7 mouse cellular contexts compared by ENCODE assay signal in genomic region chr17:6827740-6828461, GRCm38 (mm10). TPM values are rescaled to one million over a fixed set of nuclear protein-coding genes. Genes with fewer than 3 reads are reported as not detected.
DNase-seq lines count a peak whose midpoint lies in the region; ATAC-seq and TF ChIP-seq lines count a peak whose summit lies in the region.

No protein-coding gene starts in this region.

- peak; percentile 96 for ATAC-seq in intestine, postnatal 0 days
- ATAC-seq in midbrain, embryonic 12.5 days (ENCODE audit: low FRiP score, low read depth) = peak; percentile 98

- H3K4me2 ChIP-seq in intestine, postnatal 0 days (replicated peaks; ENCODE audit: low read depth) = peak overlapping the region; percentile 71
- peak overlapping the region; percentile 75 for H3K4me2 ChIP-seq in midbrain, embryonic 12.5 days (replicated peaks)

- peak overlapping the region; percentile 95 for H3K27ac ChIP-seq in embryonic facial prominence, embryonic 10.5 days (replicated peaks)
- peak overlapping the region; percentile 96 for H3K27ac ChIP-seq in intestine, postnatal 0 days (ENCODE audit: low read depth, low read length)
- peak overlapping the region; percentile 94 for H3K27ac ChIP-seq in midbrain, embryonic 12.5 days (replicated peaks)
- peak overlapping the region; percentile 96 for H3K27ac ChIP-seq in small intestine, adult 2 months (ENCODE audit: insufficient read depth, low read depth, low read length)

- no peaks in the 10 kb centered on the region for H3K36me3 ChIP-seq in embryonic facial prominence, embryonic 10.5 days (replicated peaks)
- H3K36me3 ChIP-seq in intestine, postnatal 0 days (ENCODE audit: control insufficient read depth, insufficient read depth) = no peaks in the 10 kb centered on the region
- no peaks in the 10 kb centered on the region for H3K36me3 ChIP-seq in midbrain, embryonic 12.5 days
- no peaks in the 10 kb centered on the region for H3K36me3 ChIP-seq in small intestine, adult 2 months (ENCODE audit: control insufficient read depth, insufficient read depth, low read length)

- no peak for TF ChIP-seq CTCF in intestine, postnatal 0 days (IDR thresholded peaks at IDR 0.05; ENCODE audit: low read depth)
- no peak for TF ChIP-seq CTCF in small intestine, adult 2 months (IDR thresholded peaks at IDR 0.05; ENCODE audit: extremely low read depth, insufficient read length, insufficient replicate concordance, low read depth, low read length)

- peak; percentile 91 for TF ChIP-seq POLR2A in small intestine, adult 2 months (IDR thresholded peaks at IDR 0.05; ENCODE audit: low read depth, low read length)

- no peaks in the 10 kb centered on the region for H3K9me3 ChIP-seq in embryonic facial prominence, embryonic 10.5 days
- H3K9me3 ChIP-seq in intestine, postnatal 0 days (ENCODE audit: control insufficient read depth) = no peaks in the 10 kb centered on the region
- no peaks in the 10 kb centered on the region for H3K9me3 ChIP-seq in midbrain, embryonic 12.5 days

- WGBS in embryonic facial prominence, embryonic 10.5 days = under 1% methylated on average over 64 of the region's 64 CpGs
- under 1% methylated on average over 64 of the region's 64 CpGs for WGBS in intestine, postnatal 0 days
- 2% methylated on average over 64 of the region's 64 CpGs for WGBS in midbrain, embryonic 12.5 days
- WGBS in small intestine, adult 2 months = under 1% methylated on average over 64 of the region's 64 CpGs

- H3K27me3 ChIP-seq in embryonic facial prominence, embryonic 10.5 days (replicated peaks; ENCODE audit: low read depth, poor library complexity, severe bottlenecking) = no peaks in the 10 kb centered on the region; the same call in 1 of the 2 replicates
- no peaks in the 10 kb centered on the region for H3K27me3 ChIP-seq in intestine, postnatal 0 days (replicated peaks; ENCODE audit: control insufficient read depth, insufficient read depth, low read length)
- H3K27me3 ChIP-seq in midbrain, embryonic 12.5 days = no peaks in the 10 kb centered on the region
- no peaks in the 10 kb centered on the region for H3K27me3 ChIP-seq in small intestine, adult 2 months (ENCODE audit: control insufficient read depth, insufficient read depth, low read length)

- intact Hi-C loops in left cerebral cortex, postnatal 4 days (cut with DNase I) = no loop called here

- peaks cover 18% of the 10 kb centered on the region for H3K4me1 ChIP-seq in embryonic facial prominence, embryonic 10.5 days
- no peaks in the 10 kb centered on the region for H3K4me1 ChIP-seq in intestine, postnatal 0 days (replicated peaks; ENCODE audit: control insufficient read depth, insufficient read depth, low read length)
- H3K4me1 ChIP-seq in midbrain, embryonic 12.5 days = peaks cover 12% of the 10 kb centered on the region
- peaks cover 11% of the 10 kb centered on the region; the same call in 1 of the 2 replicates for H3K4me1 ChIP-seq in small intestine, adult 2 months (ENCODE audit: control insufficient read depth, insufficient read depth, insufficient read length, low read length)

- DNase-seq in adrenal gland, postnatal 10 days = peak; percentile 95
- DNase-seq in embryonic facial prominence, embryonic 10.5 days (ENCODE audit: low spot score) = peak; percentile 98
- peak; percentile 79 for DNase-seq in gonadal fat pad, adult 2 months (ENCODE audit: low read depth)
- peak; percentile 97 for DNase-seq in left cerebral cortex, postnatal 4 days

- peak overlapping the region; percentile 57 for H3K9ac ChIP-seq in intestine, postnatal 0 days (ENCODE audit: low read depth, low read length)
- H3K9ac ChIP-seq in midbrain, embryonic 12.5 days (replicated peaks) = peak overlapping the region; percentile 63

- peak overlapping the region; percentile 76 for H3K4me3 ChIP-seq in embryonic facial prominence, embryonic 10.5 days
- peak overlapping the region; percentile 46 for H3K4me3 ChIP-seq in intestine, postnatal 0 days (ENCODE audit: low read depth, low read length)
- H3K4me3 ChIP-seq in midbrain, embryonic 12.5 days = peak overlapping the region; percentile 64
- H3K4me3 ChIP-seq in small intestine, adult 2 months (ENCODE audit: low read depth, low read length) = peak overlapping the region; percentile 67

RNA-seq across cellular contexts. Expression of gene Ezr, which starts 45.3 kb away (rescaled TPM):
- 10 to 100 TPM; 18.2 to 21.2 TPM for total RNA-seq in adrenal gland, postnatal 10 days (2021)
- polyA plus RNA-seq in embryonic facial prominence, embryonic 10.5 days (2016; fragmentation: Nextera tagmentation; extraction: Ambion mirVana) = 51.6 and 55.0 TPM in 2 replicates
- polyA plus RNA-seq in gonadal fat pad, adult 2 months (2012; rRNA removed) = 93.6 and 169 TPM in 2 replicates
- 342 and 379 TPM in 2 replicates for polyA plus RNA-seq in intestine, postnatal 0 days (2015; fragmentation: Nextera tagmentation; extraction: Ambion mirVana)
- total RNA-seq in left cerebral cortex, postnatal 4 days (2021) = 10 to 100 TPM; 17.4 to 19.9 TPM
- 53.2 and 60.8 TPM in 2 replicates for polyA plus RNA-seq in midbrain, embryonic 12.5 days (2016; fragmentation: Nextera tagmentation; extraction: Ambion mirVana)
- polyA plus RNA-seq in small intestine, adult 2 months (2012; rRNA removed) = 95.0 and 368 TPM in 2 replicates

Comparison
In these comparisons a context has a peak if more than half of its experiments do, and no peak if none do; other contexts are left out.
1. Peak in every context shown above with its lines: DNase-seq, ATAC-seq, H3K4me3 ChIP-seq and H3K27ac ChIP-seq.